Mouse (Mus musculus) c-Kit-positive CD71-negative TER-119-negative erythroid progenitor cells, embryonic 14.5 days (primary cell): Measurements from ENCODE around the gene Lrrc36.

Experiments
- DNase-seq: peaks from one replicate; pipeline ENCODE4 v3.0.0-alpha.2; 2013; ENCODE audit warnings: low read depth

Lrrc36 gene

DNA sequence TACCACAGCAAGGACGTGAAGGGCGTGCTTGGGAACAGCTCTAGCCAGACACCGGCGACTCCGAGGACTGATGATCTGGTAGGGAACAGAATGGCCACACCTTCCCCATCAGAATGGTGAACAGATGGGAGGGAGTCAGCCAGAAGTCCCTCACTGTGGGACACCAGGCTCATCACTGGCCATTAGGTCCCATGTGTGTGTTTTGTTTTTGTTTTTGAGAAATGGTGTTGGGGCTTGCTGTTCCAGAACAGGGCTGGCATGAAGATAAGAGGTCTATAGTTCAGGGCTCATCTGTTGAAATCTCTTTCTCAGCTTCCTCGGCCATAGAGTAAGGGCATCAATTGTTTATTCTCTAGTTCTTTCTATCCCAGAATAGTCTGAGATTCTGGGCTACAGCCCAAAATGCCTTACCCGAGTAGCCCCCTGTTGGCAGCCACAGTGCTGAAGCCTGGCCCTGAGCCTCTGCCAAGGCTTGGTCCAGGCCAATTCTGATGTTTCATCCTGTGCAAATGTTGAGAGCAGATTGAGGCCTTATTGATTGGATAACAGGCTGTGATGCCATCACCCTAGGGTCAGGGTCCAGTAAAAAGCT lies 53.4 kb downstream of the Lrrc36 start:
- DNase-seq: no peak

DNA sequence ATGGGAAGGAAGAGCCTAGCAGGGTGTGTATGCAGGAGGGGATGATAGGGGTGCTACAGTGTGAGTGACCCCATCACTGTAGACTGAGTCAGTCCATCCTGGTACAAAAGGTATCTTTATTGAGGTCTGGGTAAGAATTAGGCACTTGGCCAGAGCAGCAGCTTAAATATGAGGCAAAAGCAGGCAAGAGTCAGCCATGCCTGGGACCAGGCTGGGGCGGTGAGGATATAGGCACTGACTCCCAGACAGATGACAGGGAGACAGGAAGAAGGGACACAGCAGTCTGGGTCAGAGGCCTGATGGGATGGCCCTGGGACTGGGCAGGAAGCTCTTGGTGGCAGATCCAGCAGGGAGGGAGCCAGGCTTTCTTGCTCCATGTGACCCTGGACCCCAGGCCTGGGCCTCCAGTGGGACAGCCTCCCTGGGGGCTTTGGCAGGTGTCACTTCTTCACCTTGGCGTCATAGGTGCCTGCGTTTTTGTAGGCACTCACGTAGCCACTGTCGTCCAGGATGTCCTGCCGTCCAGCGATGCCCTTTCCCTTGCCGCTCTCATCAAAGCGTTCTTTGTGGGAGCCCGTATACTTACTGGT lies 54.1 kb downstream of the Lrrc36 start:
- no peak for DNase-seq

DNA sequence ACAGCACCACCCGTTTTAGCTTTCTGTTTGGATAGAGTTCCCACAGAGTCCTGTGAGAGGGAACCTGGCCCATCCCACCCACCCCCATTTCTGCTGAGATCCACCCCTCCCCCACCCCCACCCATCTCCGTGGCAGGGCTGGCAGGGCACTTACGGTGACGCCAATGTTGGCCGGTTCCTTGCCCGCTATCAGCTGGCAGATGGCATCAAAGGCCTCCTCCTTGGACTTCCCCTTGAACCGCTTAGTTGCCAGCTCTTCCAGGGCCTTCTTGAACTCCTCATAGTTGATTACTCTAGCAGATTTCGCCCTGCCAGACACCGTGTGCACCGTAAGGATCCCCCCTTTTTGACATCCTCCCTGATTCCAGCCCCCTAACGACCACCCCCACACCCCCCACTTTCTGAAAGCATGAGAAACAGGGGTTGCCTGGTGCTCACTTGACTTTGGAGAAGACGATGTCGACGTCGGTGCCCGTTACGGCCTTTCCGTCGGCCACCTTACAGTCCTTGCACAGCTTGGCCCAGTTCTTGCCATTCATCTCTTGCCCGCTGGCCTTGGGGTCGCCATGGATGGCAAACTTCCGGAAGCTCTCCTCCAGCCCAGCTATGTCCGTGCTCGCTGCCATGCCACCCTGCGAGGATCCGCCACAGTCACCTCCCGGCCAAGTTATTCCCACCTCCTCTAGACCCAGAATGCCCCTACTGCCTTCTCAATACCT lies 54.8 kb downstream of the Lrrc36 start:
- DNase-seq: no peak

DNA sequence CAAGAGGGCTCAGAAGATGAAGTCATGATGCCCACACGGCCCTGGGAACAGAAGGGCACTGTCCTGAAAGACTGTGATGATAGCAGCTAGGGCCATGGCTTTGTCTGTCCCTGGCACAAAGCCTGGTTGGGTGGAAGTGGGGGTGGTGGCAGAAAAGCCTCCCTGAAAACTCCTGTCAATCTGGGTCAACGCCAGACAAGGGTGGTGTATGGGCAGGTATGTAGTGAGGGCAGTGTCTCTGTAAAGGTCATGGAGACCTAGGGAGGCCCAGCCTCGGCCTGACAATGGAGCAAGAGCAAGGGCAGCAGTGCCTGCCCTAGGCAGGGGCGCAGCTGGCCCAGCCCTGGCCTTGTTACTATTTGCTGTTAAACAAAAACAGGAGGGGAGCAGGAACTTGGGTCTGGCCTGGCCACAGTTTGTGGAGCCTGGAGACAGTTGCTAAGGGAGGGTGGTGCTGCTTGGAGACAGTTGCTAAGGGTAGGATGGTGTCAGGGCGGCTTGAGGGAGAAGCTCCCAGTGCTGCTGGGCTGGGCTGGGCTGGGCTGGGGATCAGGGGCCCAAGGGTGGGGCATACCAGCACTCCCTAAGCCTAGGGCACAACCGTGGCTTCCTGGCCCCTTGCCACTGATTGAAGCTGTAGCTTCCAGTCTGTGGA lies 55.8 kb downstream of the Lrrc36 start:
- no peak for DNase-seq

DNA sequence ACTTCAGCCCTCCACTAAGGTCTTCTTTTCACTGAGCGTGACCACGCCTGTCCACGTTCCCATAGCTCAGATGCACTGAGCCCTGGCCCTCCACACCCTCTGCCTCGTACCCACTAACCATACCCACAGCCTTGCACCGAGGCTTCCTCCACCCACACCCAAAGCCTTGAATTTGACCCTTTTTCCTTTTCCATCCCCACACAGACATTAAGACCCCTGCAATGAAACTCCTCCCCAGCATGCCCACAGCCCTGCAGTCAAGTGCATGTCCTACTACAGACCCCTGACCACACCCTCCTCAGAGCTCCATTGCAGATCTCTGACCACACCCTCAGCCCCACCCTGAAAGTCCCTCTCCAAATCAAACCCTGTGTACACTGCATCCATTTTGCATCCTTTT lies 56.4 kb downstream of the Lrrc36 start:
- no peak for DNase-seq

DNA sequence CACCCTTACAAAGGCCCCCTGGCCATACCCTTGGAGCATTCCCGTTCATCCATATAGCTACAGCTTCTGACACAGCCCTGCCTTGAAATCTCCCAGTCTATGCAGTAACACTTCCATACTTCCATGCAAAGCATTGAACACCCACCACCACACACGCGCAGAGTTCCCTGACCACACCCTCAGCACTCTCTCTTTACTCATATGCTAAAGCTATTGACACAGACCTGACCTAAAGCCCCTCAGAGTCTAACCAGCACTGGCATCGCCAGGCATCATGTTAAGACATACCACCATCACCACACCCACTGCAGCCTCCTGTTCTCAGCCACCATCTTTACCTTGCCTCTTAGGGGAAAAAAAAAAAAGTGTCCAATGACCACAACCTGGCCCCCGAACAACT lies 56.9 kb downstream of the Lrrc36 start:
- DNase-seq: no peak

DNA sequence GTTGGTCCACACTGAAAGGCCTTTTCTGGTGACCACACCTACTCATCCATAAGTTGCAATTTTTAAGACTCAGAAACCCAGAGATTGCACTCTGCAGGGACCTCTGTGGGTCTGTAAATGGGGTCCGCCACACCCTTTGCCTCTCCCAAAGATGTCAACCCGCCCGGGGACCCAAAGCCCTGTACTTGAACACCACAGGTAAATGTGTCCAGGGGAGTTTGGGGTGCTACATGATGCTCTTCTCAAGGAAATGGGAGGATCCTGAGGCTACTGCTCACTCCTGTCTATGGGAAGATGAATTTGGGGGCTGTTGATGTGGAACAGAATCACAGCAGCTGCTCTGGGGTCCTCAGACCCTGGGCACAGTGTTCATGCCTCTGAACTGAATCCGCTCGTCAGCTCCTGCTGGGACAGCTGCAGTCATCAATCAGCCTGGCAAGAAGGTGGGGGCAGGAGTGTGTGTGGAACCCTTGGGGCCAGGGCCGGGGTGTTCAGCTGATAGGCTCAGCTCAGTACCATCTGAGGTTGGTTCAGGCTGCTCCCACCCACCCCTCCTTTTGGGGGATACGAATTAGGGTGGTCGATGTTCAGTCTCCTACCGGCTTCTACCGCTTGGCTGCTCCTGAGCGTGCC lies 57.4 kb downstream of the Lrrc36 start:
- no peak for DNase-seq

DNA sequence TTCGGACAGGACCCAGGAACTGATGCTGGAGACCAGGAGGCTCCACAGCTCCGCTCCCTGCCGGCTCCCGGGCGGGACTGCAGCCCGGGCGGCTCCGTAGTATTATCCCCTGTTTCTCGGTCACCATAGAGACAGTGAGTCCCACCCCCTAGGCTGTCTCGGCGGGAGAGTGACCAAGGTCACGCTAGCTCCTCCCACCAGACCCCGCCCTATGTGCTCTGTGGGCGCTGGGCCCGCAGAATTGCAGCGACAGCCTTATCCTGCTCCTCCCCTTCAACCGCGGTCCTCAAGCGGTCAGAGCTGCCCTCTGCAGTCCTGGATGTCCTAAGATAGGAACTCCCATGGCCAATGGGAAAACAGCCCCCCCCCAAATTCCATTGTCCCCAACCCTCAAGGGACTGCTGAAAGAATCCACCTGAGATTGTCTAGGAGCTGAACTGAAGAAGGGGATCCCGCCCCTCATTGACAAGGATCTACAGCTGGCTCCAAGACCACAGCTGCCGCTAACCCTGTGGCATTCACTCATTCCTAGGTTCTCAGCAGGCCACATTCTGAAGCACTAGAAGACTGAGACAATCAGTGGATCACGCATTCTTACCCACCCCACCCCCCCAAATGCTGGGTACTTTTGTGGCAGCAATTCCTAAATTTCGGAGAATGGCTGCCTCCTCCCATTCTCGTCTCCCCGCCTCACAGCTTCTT lies 58.1 kb downstream of the Lrrc36 start, which contains the start of gene Tppp3:
Gene Tppp3, minus strand, starts transcription at position 213 of the 702 bp plus-strand sequence.
- DNase-seq: peak; percentile 78

DNA sequence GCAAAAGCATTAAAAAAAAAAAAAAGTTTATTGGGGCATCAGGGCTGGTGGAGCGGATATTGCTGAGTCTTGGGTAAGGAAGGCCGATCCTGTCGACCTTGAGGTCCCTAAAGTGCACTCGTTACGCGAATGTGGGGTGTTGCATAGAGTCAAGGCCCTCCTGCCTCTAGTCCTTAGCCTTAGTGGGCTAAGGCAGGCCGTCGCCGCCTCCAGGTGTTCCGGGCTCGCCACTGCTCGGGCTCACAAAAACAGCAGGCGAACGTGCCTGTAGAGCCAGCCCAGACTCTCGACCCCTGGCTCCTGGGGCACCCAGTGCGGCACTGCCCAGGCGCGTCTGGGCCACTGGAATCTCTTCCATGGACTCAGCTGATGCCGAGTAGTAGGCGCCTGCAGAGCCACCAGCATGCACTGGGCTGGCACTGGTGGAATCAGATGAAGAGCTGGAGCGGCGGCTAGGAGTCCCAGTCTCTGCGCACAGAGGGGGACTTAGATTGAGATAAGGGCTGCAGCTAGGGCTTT lies 59.1 kb downstream of the Lrrc36 start:
- no peak for DNase-seq

DNA sequence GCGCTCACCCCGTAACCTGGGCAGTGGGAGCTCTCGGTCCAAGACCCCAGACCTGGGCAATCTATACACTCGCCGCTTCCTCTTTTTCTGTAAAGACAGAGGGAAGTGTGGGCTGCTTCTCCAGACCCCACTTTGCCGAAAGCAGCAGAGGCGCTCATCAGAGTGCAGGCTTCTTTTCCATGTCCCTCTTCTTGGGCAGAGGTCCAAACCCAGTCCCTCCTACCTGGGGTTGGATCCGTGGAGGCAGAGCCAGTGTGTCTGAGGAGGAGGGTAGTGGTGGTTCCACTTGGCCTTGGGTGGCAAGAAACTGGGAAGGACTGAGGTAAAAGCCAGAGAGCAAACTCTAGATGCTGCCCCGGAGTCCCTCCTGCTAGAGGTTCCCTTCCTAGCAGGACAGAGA lies 59.6 kb downstream of the Lrrc36 start:
- no peak for DNase-seq

DNA sequence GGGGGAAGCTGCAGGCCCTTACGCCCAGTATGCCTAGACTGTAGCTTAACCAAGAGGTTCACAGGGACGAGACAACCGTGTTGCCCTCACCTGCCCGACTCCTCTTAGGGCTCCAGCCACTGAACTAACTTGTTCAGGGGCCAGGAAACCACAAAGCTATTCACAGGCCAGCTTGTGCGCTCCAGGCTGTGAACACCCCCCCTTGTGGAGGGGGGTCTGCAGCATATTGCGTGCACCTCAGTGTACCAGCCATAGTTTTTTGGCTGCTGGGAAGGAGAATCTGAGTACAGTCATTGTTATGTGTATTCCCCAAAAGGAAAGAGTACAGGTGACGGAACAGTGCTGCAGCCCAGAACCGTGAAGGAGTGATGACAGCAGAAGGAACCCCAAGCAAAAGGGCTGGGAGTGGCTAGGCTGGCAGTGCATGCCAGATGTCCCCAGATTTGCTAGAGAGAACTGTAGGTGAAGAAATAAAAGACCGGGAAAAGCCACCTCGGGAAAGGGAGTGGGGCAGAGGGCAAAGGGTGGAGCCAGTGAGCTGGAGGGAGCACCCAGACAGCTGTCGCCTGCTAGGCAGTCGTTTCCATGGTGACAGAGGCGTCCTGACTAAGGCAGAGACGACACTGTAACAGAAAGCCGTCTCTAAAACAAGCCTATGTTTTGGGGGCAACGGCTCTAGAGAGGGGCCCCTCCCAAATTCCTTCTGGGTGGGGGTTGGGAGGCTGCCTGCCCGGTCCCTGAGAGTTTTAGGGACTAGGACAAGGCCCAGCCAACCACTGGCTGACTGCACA lies 60.6 kb downstream of the Lrrc36 start:
- DNase-seq: no peak

DNA sequence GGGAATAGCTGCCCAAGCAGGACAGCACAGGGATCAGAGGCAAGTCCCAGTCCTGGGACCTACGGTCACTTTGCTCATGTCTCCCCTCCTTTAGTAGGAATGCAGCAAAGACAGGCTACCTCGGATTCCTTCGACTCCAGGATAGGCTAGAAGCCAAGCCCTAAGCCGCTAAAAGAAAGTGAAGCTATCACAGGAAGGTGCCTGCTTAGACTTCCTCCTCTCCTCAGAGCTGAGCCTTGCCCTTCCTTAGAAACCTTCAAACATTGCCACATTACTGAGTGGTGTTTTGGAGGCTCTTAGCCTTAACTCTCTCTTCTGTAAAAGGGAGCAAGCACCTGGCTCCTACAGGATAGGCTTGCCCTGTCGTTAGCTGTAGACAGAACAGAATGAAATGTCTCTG lies 61.3 kb downstream of the Lrrc36 start:
- no peak for DNase-seq

DNA sequence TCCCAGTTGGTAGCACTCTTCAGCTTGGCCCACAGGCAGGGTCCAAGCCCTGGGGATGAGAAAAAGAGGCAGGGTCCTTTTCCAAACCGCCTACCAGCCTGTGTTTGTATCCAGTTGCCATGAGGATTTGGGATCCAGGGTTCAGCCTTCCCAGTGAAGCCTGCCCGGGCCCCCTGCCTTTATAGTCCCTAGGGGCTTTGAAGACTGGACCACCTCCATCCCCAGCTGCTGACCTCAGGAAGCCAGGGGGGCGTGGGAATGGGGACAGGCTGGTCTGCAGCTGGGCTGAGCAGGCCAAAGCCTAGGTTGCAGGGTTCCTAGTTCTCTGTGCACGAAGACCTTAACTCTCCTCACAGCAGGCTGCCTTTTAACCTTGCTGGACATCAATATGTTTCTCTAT lies 61.9 kb downstream of the Lrrc36 start:
- no peak for DNase-seq

DNA sequence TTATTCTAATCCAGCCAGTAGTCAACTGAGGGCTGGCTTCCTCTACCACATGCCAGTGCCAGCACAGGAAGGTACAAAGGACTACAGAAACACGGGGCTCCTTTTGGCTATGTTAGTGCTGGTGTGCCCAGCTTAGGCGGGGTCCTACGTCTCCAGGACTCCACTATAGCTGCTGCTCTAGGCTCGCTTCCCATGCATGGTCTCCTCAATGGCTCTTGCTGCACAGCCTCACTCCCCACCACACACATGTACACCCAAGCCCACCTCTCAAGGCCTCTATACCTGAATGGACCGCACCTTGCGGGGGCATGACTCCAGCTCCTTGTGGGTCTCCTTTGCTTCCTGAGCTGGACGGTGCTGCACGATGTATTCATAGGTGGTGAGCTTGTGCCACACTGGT lies 62.4 kb downstream of the Lrrc36 start:
- no peak for DNase-seq

DNA sequence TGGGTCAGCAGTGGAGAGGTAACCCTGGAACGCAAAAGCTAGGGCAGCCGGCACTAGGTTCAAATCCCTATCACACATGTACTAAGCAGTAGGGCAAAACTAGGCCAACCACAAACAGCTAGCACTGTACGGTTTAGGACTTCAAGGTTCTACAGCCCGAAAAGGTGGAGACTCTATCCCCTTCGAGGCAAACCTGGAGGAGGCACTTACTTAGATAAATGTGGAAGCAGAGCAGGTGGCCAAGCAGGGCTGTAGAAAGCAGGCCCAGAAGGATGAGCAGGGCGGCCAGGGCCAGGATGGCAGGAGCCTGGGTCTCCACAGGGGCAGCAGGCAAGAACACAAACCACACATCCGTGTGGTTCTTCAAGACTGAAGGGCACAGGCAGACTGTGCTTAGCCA lies 62.8 kb downstream of the Lrrc36 start:
- no peak for DNase-seq

DNA sequence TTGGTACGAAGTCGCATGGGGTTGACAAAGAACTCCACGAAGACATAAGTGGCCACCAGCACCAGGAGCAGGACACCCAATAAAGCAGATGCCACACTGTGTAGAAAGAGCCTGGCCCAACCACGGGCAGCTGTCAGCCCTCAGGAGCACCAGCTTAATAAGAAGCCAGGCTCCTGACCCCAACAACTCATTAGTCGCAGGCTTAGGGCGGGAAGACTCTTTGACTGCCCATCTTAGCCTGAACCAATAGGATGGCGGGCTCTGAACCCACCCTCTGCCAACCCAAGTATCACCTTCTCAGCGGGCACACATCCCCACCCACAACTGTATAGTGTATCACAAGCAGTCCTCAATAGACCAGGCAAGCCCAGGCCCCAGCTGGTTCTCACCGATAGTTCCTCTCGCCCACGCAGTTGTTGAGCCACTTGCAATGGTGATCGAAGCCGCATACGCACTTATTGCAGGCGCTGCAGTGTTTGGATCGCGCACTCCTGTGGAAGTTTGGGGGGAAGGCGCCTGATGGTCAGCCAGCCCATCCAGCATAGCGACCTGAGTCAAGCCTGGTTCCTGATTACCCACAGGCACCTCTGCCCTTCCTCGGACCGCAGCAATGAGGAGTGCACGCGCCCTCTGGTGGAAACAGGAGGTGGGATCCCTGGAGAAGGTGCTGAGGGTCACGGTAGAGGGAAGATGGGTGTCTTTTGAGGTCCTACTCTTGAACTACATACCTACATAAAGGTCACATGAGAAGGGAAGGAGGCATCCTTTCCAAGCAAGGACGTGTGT lies 63.5 kb downstream of the Lrrc36 start:
- no peak for DNase-seq

DNA sequence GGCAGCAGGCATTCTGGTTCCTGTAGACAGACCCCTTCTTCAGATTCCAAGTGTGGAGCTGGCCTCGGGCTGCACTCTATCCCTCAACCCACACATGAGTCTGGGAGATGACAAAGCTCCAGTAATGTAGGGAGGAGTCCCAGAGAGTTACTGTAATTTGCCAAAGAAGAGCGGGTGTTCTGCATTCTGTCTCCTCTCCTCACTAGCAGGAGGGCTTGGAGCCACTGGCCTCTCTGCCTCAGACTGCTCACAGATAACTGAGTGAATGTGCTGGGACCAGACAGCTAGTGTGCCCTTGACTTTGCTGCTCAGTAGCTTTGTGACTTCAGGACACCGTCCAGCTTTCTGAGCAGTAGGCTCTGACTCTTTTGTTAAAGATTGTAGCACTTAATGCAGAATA lies 64.4 kb downstream of the Lrrc36 start:
- no peak for DNase-seq

DNA sequence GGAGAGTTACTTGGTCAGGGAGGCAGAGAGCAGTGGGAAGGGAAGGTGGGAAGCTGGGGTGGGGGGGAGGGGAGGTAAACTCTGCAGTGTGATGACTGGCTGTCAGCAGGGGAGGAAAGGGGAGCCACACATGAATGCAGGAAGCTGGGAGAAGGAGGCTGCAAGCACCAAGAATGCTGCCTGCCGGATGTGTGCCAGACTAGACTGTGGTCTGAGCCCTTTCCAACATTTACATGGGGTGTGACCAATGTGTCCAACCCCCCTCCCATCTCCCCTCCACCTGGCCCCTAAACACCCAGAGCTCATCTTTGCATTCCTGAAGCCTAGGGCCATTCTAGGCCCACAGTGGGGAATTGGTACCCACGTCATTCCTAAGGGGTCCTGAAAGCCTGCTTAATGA lies 67.6 kb downstream of the Lrrc36 start:
- no peak for DNase-seq

DNA sequence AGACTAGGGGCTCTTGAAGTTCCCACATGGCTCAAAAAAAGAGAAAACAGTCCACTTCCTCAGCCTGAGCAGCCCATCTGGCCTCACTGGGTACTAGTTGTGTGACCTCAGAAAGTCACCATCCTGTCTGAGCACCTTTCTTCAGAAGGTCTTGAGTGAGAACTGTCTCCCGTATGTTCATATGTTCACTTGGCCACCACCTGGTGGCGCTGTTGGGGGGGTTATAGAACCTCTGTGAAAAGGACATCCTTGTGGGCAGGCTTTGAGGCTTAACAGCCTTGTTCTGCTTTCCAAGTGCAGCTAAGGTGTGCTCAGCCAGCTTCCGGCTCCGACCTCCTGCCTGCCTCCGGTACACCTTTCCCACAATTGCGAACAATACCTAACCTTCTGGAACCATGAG lies 68.1 kb downstream of the Lrrc36 start:
- DNase-seq: peak; percentile 65

DNA sequence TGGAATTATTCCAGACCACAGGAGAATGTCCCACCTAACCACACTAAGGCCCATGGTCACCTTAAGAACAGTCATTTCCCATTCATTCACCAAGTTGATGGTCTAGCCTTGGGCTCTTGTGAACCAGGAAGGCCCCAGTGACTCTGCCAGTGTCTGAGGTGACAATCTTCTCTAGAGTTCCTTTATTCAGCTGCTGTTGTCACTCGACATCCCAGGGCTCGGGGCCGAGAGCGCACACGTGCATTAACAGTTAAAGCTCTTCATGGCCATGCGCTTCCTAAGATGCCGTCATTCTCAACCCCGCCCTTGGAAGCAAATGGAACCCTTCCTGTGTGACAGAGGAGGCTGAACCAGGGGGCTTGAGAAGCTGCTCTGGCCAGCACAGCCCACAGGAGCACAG lies 68.8 kb downstream of the Lrrc36 start:
- no peak for DNase-seq
